Mouse (Mus musculus) embryo, embryonic 11 days (tissue): ENCODE measurements around the gene Rundc1.
"Not testable (repeated sequence)": the region's sequence is repeated elsewhere in the genome, so short reads cannot be mapped to it uniquely, and the experiment has no call there.

Experiments used
- DNase-seq: peaks from one replicate; pipeline ENCODE4 v3.0.0-alpha.2; 2015

Gene Rundc1

GRCm38 (mm10) chr11:101446319-101446718 is 21.4 kb downstream of the Rundc1 start:
- no peak for DNase-seq

GRCm38 (mm10) chr11:101446860-101447259 is 22.0 kb downstream of the Rundc1 start:
- not testable (repeated sequence) for DNase-seq

GRCm38 (mm10) chr11:101447786-101448185 is 22.9 kb downstream of the Rundc1 start:
- no peak for DNase-seq

GRCm38 (mm10) chr11:101448274-101448746 is 23.4 kb downstream of the Rundc1 start, which contains the start of gene Ifi35:
Gene Ifi35 (plus strand): TSS chr11:101448407.
- DNase-seq: peak; percentile 51

GRCm38 (mm10) chr11:101448899-101449298 is 24.0 kb downstream of the Rundc1 start:
- no peak for DNase-seq

- DNase-seq: not testable (repeated sequence)
Measured at GRCm38 (mm10) chr11:101449596-101449995, 24.7 kb downstream of the Rundc1 start.

- DNase-seq: no peak
Measured at GRCm38 (mm10) chr11:101450394-101450793, 25.5 kb downstream of the Rundc1 start.

- no peak for DNase-seq
Measured at GRCm38 (mm10) chr11:101451536-101451935, 26.7 kb downstream of the Rundc1 start.

- DNase-seq: no peak
Measured at GRCm38 (mm10) chr11:101452093-101452774, 27.3 kb downstream of the Rundc1 start.

GRCm38 (mm10) chr11:101454702-101455101 is 29.8 kb downstream of the Rundc1 start:
- no peak for DNase-seq

GRCm38 (mm10) chr11:101455627-101456026 is 30.7 kb downstream of the Rundc1 start:
- no peak for DNase-seq

- no peak for DNase-seq
Measured at GRCm38 (mm10) chr11:101457631-101458030, 32.7 kb downstream of the Rundc1 start.

- no peak for DNase-seq
Measured at GRCm38 (mm10) chr11:101458217-101458616, 33.3 kb downstream of the Rundc1 start.

GRCm38 (mm10) chr11:101459716-101460115 is 34.8 kb downstream of the Rundc1 start:
- DNase-seq: no peak

GRCm38 (mm10) chr11:101460321-101460720 is 35.4 kb downstream of the Rundc1 start:
- DNase-seq: no peak

GRCm38 (mm10) chr11:101462141-101462540 is 37.3 kb downstream of the Rundc1 start:
- DNase-seq: no peak

- DNase-seq: peak; percentile 79
Measured at GRCm38 (mm10) chr11:101462583-101463440, 37.9 kb downstream of the Rundc1 start.

- DNase-seq: no peak
Measured at GRCm38 (mm10) chr11:101464211-101465100, 39.6 kb downstream of the Rundc1 start, which contains the start of gene Rnd2. Gene Rnd2 (plus strand): TSS chr11:101464999.

GRCm38 (mm10) chr11:101465101-101465868 is 40.4 kb downstream of the Rundc1 start:
- peak; percentile 76 for DNase-seq

GRCm38 (mm10) chr11:101465869-101466551 is 41.1 kb downstream of the Rundc1 start, which contains the start of gene Vat1:
Gene Vat1 (minus strand): TSS chr11:101466230.
- DNase-seq: peak; percentile 82

- DNase-seq: not testable (repeated sequence)
Measured at GRCm38 (mm10) chr11:101466552-101466950, 41.7 kb downstream of the Rundc1 start.
